Mouse (Mus musculus): ENCODE results near the gene Atp6v1d. TPM values are rescaled to one million over a fixed set of nuclear protein-coding genes. Genes with fewer than 3 reads are reported as not detected.

The Atp6v1d gene
- total RNA-seq (2015) (71.3 and 72.6 TPM in 2 replicates), total RNA-seq (2017) (27.9 and 35.2 TPM in 2 replicates)

DNA sequence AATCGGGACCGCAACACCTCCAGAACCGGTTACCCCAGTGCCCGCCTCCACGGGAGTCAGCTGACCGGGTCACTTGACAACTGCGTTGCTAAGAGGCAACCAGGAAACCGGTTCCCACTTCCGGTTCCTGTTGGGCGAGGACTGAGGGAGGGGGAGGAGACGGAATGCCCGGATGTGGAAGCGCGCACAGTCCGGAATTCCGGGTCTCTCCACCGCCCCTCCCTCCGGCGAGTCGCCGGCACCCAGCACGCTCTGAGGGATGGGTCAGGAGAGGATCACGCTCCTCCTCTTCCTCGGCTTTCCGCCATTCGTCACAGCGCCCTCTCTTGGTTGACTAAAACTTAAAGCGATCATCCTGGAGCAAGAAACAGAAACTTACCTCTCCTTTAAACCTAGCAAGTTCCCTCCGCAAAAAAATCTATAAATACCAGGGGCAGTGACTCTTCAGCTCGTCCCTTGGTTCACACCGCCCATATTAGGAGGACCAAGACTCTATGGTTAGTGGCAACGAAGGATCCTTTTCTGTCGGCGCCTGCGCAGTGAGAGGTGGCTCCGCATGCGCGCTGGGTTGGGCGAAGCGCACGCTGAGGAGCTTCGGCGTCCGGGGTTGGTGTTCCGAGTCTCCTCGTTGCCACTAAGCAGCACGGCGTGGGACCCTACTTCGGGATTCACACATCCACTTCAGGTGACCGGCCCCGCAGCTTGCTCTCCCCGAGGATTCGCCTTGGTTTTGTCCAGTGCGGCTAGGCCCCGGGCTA lies at the start of gene Atp6v1d, which contains the start of gene Eif2s1:
TSS of gene Atp6v1d (minus strand) at position 143 of the 758 bp plus-strand sequence.
TSS of gene Eif2s1 (plus strand) at position 324 of the 758 bp plus-strand sequence.
- peak; percentile 89 for ATAC-seq (replicated peaks; ENCODE audit: poor library complexity)

- peak; percentile 64 for ATAC-seq (replicated peaks; ENCODE audit: poor library complexity)
Observed at GRCm38 (mm10) chr12:78910684-78911461, 49.4 kb upstream of the Atp6v1d start.

DNA sequence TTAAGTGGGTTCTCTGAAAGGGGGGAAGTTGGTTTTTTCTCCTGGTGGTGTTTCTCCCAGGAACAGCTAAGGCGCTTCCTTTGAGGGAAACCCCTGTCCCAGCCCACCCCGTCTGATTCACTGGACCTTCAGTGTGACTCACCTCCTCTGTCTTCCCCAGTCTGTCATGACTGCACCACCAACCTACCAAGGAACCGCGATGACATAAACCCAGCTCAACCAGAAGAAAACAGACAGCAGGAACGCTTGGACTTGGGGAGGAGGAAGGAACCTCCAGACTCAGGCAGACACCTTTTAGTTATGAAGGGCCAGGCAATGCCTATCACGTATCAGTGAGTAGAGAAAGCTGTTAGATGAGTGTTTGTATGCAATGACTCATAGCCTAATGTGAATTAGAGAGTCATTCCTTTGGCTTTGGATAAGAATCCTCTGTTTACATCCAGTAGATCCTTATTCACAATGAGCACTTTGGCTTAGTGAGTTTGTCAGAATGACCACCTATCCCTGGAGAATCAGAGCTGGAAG lies 46.7 kb upstream of the Atp6v1d start:
- no peak for ATAC-seq (replicated peaks; ENCODE audit: poor library complexity)

GRCm38 (mm10) chr12:78906707-78907162 lies 45.3 kb upstream of the Atp6v1d start, which contains the start of gene Plek2:
TSS of gene Plek2 (minus strand) at chr12:78906964.
- ATAC-seq (replicated peaks; ENCODE audit: poor library complexity), result peak; percentile 69

GRCm38 (mm10) chr12:78904499-78904898 lies 43.1 kb upstream of the Atp6v1d start:
- no peak for ATAC-seq (replicated peaks; ENCODE audit: poor library complexity)

GRCm38 (mm10) chr12:78903313-78903712 lies 41.9 kb upstream of the Atp6v1d start:
- no peak for ATAC-seq (replicated peaks; ENCODE audit: poor library complexity)

DNA sequence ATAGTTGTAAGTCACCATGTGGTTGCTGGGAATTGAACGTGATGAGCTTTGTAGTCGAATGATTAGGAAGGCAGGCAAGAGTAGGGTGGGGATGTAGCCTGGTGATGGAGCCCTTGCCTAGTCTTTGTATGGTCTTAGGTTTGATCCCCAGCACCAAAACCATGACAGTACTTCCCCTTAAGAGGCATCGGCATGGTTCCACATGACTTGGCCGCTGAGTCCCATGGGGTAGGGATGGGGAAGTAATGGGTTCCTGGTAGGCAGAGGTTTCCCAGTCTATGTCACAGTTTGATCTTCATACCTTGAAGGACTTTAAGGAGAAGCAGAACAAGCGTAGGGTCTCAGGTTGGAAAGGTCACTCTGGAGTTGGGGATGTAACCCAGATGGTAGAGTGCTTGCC lies 40.0 kb upstream of the Atp6v1d start:
- ATAC-seq (replicated peaks; ENCODE audit: poor library complexity), result peak; percentile 72

- peak; percentile 31; the same call in 1 of the 2 replicates for ATAC-seq (replicated peaks; ENCODE audit: poor library complexity)
Observed at GRCm38 (mm10) chr12:78897861-78898260, 36.4 kb upstream of the Atp6v1d start.

DNA sequence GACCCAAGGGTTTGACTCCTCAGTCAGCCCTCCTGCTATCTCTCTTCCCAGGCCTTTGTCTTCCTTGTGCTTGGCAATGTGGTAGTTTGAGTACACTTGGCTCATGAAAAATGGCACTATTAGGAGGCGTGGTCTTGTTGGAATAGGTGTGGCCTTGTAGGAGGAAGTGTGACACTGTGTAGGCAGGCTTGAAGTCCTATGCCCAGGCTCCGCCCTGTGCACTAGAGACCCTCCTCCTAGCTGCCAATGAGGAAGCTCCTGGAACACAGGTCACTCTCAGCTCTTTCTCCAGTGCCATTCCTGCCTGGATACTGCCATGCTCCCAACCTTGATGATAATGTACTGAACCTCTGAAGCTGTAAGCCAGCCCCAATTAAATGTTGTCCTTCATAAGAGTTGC lies 29.7 kb upstream of the Atp6v1d start:
- ATAC-seq (replicated peaks; ENCODE audit: poor library complexity), result 0 out of 2 replicates have a peak, but pooled peaks have one; percentile 34

- no peak for ATAC-seq (replicated peaks; ENCODE audit: poor library complexity)
Observed at GRCm38 (mm10) chr12:78890062-78890461, 28.6 kb upstream of the Atp6v1d start.

DNA sequence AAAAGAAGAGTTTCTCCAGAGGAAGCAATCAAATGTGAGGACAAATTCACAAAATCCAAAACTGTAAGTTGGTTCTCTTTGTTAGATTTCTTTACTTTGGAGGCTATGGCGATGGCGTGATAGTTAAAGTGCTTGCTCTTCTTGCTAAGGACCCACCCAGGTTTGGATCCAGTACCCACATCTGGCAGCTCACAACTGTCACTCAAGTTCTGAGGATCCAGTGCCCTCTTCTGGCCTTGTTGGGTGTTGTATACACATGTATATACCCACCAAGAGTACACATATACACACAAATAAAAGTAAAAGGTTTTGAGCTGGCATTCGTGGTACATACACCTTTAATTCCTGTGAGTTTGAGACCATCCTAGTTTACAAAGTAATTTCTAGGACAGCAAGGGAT lies 13.1 kb upstream of the Atp6v1d start:
- 0 out of 2 replicates have a peak, but pooled peaks have one; percentile 42 for ATAC-seq (replicated peaks; ENCODE audit: poor library complexity)

DNA sequence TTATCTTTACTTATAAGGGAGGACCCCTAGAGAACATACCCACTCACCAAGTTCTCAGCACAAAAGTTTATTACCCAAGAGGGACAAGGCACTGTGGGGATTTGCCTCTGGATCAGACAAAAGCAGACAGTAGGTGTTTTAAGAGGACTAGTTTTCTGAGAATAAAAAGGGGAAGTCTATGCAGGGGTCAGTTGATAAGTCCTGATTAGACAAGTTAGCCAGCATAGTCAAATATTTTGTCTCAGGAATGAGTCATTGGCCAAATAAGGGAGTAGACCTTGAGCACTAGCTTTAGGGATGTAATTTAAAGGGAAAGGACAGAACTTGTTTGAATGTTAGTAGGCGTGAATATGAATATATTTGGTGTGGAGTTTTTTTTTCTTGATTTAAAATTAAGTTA lies 6.7 kb upstream of the Atp6v1d start:
- ATAC-seq (replicated peaks; ENCODE audit: poor library complexity), result no peak; the same call in 1 of the 2 replicates

DNA sequence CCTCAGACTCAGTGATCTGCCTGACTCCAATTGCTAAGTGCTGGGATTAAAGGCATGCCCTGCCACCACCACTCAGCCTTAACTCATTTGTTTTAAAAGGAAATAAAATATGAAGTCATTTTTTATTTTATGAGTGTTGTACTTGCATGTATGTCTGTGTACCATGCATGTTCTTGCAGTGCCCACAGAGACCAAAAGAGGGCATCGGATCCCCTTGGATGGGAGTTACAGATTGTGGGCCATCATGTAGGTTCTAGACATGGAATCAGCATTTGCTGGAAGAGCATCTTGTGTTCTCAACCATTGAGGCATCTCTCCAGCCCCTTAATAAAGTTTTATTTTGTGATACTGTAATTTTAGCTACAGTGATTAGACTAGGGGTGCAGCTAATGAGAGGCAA lies 4.0 kb upstream of the Atp6v1d start:
- ATAC-seq (replicated peaks; ENCODE audit: poor library complexity), result no peak

- ATAC-seq (replicated peaks; ENCODE audit: poor library complexity), result peak; percentile 42
Observed at GRCm38 (mm10) chr12:78862254-78862730, 854 bp upstream of the Atp6v1d start.

- ATAC-seq (replicated peaks; ENCODE audit: poor library complexity), result peak; percentile 18
Observed at GRCm38 (mm10) chr12:78860921-78861495, 430 bp downstream of the Atp6v1d start.

- ATAC-seq (replicated peaks; ENCODE audit: poor library complexity), result no peak
Observed at GRCm38 (mm10) chr12:78848246-78848645, 13.2 kb downstream of the Atp6v1d start.

- no peak for ATAC-seq (replicated peaks; ENCODE audit: poor library complexity)
Observed at GRCm38 (mm10) chr12:78842429-78842828, 19.0 kb downstream of the Atp6v1d start.

GRCm38 (mm10) chr12:78839906-78840305 lies 21.5 kb downstream of the Atp6v1d start:
- ATAC-seq (replicated peaks; ENCODE audit: poor library complexity), result no peak

DNA sequence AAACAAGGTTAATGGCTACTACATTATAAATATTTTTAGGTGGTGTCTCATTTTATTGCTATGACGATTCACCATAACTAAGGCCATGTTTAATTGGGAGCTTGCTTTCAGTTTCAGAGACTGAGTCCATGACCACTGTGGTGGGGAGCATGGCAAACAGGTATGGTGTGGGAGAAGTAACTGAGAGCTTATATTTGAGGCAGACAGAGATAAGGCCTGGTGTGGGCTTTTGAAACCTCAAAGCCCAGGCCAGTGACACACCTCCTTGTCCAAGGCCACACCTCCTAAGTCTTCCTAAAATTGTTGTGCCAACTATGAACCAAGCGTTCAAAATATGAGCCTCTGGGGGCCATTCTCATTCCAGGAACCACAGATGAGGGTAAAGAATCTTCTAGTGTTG lies 26.9 kb downstream of the Atp6v1d start:
- ATAC-seq (replicated peaks; ENCODE audit: poor library complexity), result peak; percentile 29; the same call in 1 of the 2 replicates

GRCm38 (mm10) chr12:78814437-78814836 lies 47.0 kb downstream of the Atp6v1d start:
- ATAC-seq (replicated peaks; ENCODE audit: poor library complexity), result no peak

GRCm38 (mm10) chr12:78801836-78802235 lies 59.6 kb downstream of the Atp6v1d start:
- ATAC-seq (replicated peaks; ENCODE audit: poor library complexity), result peak; percentile 57
